Mouse (Mus musculus): Measurements from ENCODE around the gene Rpl24. TPM values are rescaled to one million over a fixed set of nuclear protein-coding genes. Genes with fewer than 3 reads are reported as not detected.

The Rpl24 gene
- polyA plus RNA-seq, 1 experiment from 2014 or later = 568 TPM

DNA sequence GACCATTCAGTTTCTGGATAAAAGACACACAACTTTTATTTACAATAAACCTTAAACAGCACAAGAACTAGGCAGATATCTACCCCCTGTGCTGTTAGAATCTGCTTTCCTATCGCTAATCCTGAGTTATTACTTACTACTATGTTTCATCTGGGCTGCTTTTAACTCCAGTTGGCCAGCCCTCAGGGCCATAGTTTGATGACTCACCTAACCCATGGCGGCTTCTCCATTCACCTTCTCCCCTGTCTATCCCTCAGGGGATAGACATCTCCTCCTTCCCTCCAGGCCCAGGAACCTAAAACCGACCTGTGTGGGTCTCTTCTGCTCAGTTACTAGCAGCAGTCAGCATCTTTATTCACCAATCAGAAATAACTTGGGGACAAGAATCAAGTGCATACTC lies 19.9 kb downstream of the Rpl24 start:
- Histone ChIP-seq H3K27ac (no peak overlapping the region), H3K9ac (no peak overlapping the region), H3K36me3 (replicated peaks; ENCODE audit: control insufficient read depth, insufficient read depth) (peaks cover 65% of the 10 kb centered on the region), H3K4me1 (replicated peaks; ENCODE audit: control insufficient read depth, insufficient read depth, low read length) (no peaks in the 10 kb centered on the region), H3K27me3 (ENCODE audit: control insufficient read depth, insufficient read depth, low read length) (no peaks in the 10 kb centered on the region), H3K4me2 (replicated peaks) (no peak overlapping the region), H3K9me3 (ENCODE audit: control insufficient read depth, low read length) (no peaks in the 10 kb centered on the region), H3K4me3 (replicated peaks; ENCODE audit: low read length) (no peak overlapping the region)
- DNase-seq (ENCODE audit: low spot score) (no peak), ATAC-seq (ENCODE audit: low FRiP score) (no peak)
- WGBS = 98% methylated on average over 3 of the region's 3 CpGs

DNA sequence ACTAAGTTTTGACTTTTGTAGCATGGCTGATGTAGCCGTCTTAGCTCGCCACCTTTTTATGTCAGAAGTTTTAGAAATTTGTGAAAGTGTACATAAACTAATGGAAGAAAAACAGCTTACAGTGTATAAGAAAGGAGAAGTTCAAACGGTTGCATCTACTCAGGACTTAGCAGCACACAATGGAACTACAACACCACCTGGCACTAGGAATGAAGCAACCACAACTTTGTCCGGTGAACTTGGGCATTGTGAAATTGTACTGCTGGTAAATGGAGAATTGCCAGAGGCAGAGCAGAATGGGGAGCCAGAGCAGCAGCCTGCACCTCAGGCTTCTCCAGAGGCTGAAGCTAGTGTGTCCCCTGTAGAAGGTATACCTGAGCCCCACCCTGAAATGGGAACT lies 24.2 kb downstream of the Rpl24 start:
- no peak overlapping the region for H3K4me3 ChIP-seq (replicated peaks; ENCODE audit: low read length)
- no peaks in the 10 kb centered on the region for H3K27me3 ChIP-seq (ENCODE audit: control insufficient read depth, insufficient read depth, low read length)
- DNase-seq (ENCODE audit: low spot score) (no peak), ATAC-seq (ENCODE audit: low FRiP score) (no peak)
- H3K36me3 ChIP-seq (replicated peaks; ENCODE audit: control insufficient read depth, insufficient read depth) = peaks cover 64% of the 10 kb centered on the region
- no peaks in the 10 kb centered on the region for H3K9me3 ChIP-seq (ENCODE audit: control insufficient read depth, low read length)
- no peak overlapping the region for H3K4me2 ChIP-seq (replicated peaks)
- H3K9ac ChIP-seq = no peak overlapping the region
- H3K4me1 ChIP-seq (replicated peaks; ENCODE audit: control insufficient read depth, insufficient read depth, low read length) = no peaks in the 10 kb centered on the region
- WGBS = 95% methylated on average over 4 of the region's 4 CpGs
- no peak overlapping the region for H3K27ac ChIP-seq

DNA sequence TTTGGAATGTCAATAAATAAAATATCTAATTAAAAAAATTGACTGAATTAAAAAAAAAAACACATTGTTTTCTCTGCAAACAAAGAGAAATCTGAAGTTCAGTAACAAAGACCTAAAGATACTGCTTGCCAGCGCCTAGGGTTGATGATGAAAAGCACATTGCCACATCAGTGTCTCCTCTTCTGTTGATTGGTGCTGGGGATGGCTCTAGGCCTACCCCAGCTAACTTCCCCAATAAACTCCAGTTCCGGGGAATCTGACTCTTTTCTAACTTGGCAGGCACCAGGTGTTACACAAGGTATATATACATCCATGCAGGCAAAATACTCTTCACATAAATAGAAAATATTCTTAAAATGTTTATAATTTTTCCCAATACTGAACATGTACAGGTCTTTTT lies 28.2 kb downstream of the Rpl24 start:
- Histone ChIP-seq H3K9ac (no peak overlapping the region), H3K4me1 (replicated peaks; ENCODE audit: control insufficient read depth, insufficient read depth, low read length) (no peaks in the 10 kb centered on the region), H3K36me3 (replicated peaks; ENCODE audit: control insufficient read depth, insufficient read depth) (peaks cover 71% of the 10 kb centered on the region), H3K27ac (no peak overlapping the region), H3K4me2 (replicated peaks) (no peak overlapping the region), H3K27me3 (ENCODE audit: control insufficient read depth, insufficient read depth, low read length) (no peaks in the 10 kb centered on the region), H3K9me3 (ENCODE audit: control insufficient read depth, low read length) (no peaks in the 10 kb centered on the region), H3K4me3 (replicated peaks; ENCODE audit: low read length) (no peak overlapping the region)
- DNase-seq (ENCODE audit: low spot score) = no peak
- WGBS = 97% methylated on average over 2 of the region's 2 CpGs
- ATAC-seq (ENCODE audit: low FRiP score) = no peak

DNA sequence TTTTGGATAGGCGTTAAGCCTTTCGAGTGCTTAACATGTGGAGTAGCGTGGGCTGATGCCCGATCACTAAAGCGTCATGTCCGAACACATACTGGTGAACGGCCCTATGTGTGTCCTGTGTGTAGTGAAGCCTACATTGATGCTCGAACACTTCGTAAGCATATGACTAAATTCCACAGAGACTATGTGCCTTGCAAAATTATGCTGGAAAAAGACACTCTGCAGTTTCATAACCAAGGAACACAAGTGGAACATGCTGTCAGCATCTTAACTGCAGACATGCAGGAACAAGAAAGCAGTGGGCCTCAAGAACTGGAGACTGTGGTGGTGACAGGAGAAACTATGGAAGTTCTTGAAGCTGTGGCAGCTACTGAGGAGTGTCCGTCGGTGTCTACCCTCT lies 40.7 kb downstream of the Rpl24 start:
- H3K36me3 ChIP-seq (replicated peaks; ENCODE audit: control insufficient read depth, insufficient read depth) = peaks cover 64% of the 10 kb centered on the region

DNA sequence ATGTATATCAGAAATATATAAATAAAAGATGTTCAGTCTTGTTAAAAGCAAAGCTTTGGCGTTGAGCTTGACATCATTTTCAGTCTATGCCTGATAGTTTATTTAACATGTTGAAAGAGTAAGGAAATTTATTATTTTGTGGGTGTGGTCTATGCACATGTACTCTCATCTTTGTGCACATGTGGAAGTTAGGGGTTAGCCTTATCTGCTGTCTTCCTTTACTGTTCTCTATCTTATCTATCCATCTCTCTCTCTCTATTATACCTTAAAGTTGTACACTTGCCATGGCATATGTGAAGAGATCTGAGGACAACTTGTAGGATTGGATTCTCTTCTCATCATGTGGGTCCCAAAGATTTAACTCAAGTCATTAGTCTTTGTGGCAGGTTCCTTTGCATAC lies 42.8 kb downstream of the Rpl24 start:
- Histone ChIP-seq H3K27ac (no peak overlapping the region), H3K9ac (no peak overlapping the region), H3K9me3 (ENCODE audit: control insufficient read depth, low read length) (no peaks in the 10 kb centered on the region), H3K36me3 (replicated peaks; ENCODE audit: control insufficient read depth, insufficient read depth) (peaks cover 45% of the 10 kb centered on the region), H3K4me2 (replicated peaks) (no peak overlapping the region), H3K4me1 (replicated peaks; ENCODE audit: control insufficient read depth, insufficient read depth, low read length) (no peaks in the 10 kb centered on the region), H3K27me3 (ENCODE audit: control insufficient read depth, insufficient read depth, low read length) (no peaks in the 10 kb centered on the region), H3K4me3 (replicated peaks; ENCODE audit: low read length) (no peak overlapping the region)
- WGBS = 100% methylated on average over 1 of the region's 1 CpGs
- no peak for ATAC-seq (ENCODE audit: low FRiP score)
- DNase-seq (ENCODE audit: low spot score) = no peak

More for the DNA sequence above, 40.7 kb downstream of the Rpl24 start:
- Histone ChIP-seq H3K9ac (no peak overlapping the region), H3K4me3 (replicated peaks; ENCODE audit: low read length) (no peak overlapping the region), H3K27ac (no peak overlapping the region), H3K4me2 (replicated peaks) (no peak overlapping the region), H3K9me3 (ENCODE audit: control insufficient read depth, low read length) (no peaks in the 10 kb centered on the region), H3K4me1 (replicated peaks; ENCODE audit: control insufficient read depth, insufficient read depth, low read length) (no peaks in the 10 kb centered on the region), H3K27me3 (ENCODE audit: control insufficient read depth, insufficient read depth, low read length) (no peaks in the 10 kb centered on the region)
- ATAC-seq (ENCODE audit: low FRiP score) (no peak), DNase-seq (ENCODE audit: low spot score) (no peak)
- 95% methylated on average over 11 of the region's 11 CpGs for WGBS

- Histone ChIP-seq H3K9me3 (ENCODE audit: control insufficient read depth, low read length) (no peaks in the 10 kb centered on the region), H3K27me3 (ENCODE audit: control insufficient read depth, insufficient read depth, low read length) (no peaks in the 10 kb centered on the region), H3K4me1 (replicated peaks; ENCODE audit: control insufficient read depth, insufficient read depth, low read length) (no peaks in the 10 kb centered on the region), H3K27ac (no peak overlapping the region), H3K9ac (no peak overlapping the region), H3K4me2 (replicated peaks) (no peak overlapping the region), H3K36me3 (replicated peaks; ENCODE audit: control insufficient read depth, insufficient read depth) (peaks cover 37% of the 10 kb centered on the region), H3K4me3 (replicated peaks; ENCODE audit: low read length) (no peak overlapping the region)
- WGBS = 91% methylated on average over 10 of the region's 10 CpGs
- DNase-seq (ENCODE audit: low spot score) (no peak), ATAC-seq (ENCODE audit: low FRiP score) (peak; percentile 40; the same call in 1 of the 2 replicates)
These were observed 47.0 kb downstream of the Rpl24 start for GRCm38 (mm10) chr16:56012789-56013743.

DNA sequence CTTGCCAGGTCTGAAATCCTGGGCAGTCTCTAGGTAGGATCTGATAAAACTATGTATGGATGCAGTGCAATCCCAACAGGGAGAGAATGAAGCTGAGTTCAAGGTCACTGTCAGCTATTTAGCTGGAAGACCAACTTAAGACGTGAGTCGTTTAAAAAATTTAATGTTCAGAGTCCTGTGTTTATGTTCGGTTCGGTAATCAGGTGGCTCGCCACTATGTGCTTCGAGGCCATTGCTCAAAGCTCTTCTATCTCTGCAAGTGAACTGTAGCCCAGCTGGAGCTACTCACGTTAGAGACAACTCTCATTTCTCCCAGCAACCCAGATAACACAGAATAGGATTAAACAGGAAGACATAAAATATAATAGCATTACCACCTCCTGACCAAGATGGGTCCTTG lies 48.0 kb downstream of the Rpl24 start:
- Histone ChIP-seq H3K4me3 (replicated peaks; ENCODE audit: low read length) (no peak overlapping the region), H3K9ac (no peak overlapping the region), H3K27me3 (ENCODE audit: control insufficient read depth, insufficient read depth, low read length) (no peaks in the 10 kb centered on the region), H3K4me2 (replicated peaks) (no peak overlapping the region), H3K9me3 (ENCODE audit: control insufficient read depth, low read length) (no peaks in the 10 kb centered on the region), H3K36me3 (replicated peaks; ENCODE audit: control insufficient read depth, insufficient read depth) (peaks cover 44% of the 10 kb centered on the region), H3K27ac (no peak overlapping the region; the same call in 1 of the 2 replicates), H3K4me1 (replicated peaks; ENCODE audit: control insufficient read depth, insufficient read depth, low read length) (no peaks in the 10 kb centered on the region)
- 89% methylated on average over 7 of the region's 7 CpGs for WGBS
- ATAC-seq (ENCODE audit: low FRiP score) = no peak
- DNase-seq (ENCODE audit: low spot score) = no peak

GRCm38 (mm10) chr16:56019660-56020059 lies 53.6 kb downstream of the Rpl24 start:
- ATAC-seq (ENCODE audit: low FRiP score) (no peak), DNase-seq (ENCODE audit: low spot score) (no peak)
- Histone ChIP-seq H3K9me3 (ENCODE audit: control insufficient read depth, low read length) (no peaks in the 10 kb centered on the region), H3K9ac (no peak overlapping the region), H3K36me3 (replicated peaks; ENCODE audit: control insufficient read depth, insufficient read depth) (peaks cover 61% of the 10 kb centered on the region), H3K4me2 (replicated peaks) (no peak overlapping the region), H3K4me1 (replicated peaks; ENCODE audit: control insufficient read depth, insufficient read depth, low read length) (no peaks in the 10 kb centered on the region), H3K27me3 (ENCODE audit: control insufficient read depth, insufficient read depth, low read length) (no peaks in the 10 kb centered on the region), H3K4me3 (replicated peaks; ENCODE audit: low read length) (no peak overlapping the region), H3K27ac (no peak overlapping the region)
- 98% methylated on average over 7 of the region's 7 CpGs for WGBS
